Mouse (Mus musculus) ES-E14 (cell line): ENCODE measurements around the gene Ilvbl. TPM values are rescaled to one million over a fixed set of nuclear protein-coding genes. Genes with fewer than 3 reads are reported as not detected.

Experiments used
- DNase-seq: peaks from one replicate; pipeline ENCODE4 v3.0.0-alpha.2; 2013; ENCODE audit warnings: low read depth, low spot score
- H3K27ac ChIP-seq: 2 replicates; pipeline ENCODE4 v1.5.1; 2012; ENCODE audit warnings: low read depth, mild to moderate bottlenecking, low read length, moderate library complexity, mixed read lengths; ENCODE audit not compliant: poor library complexity, insufficient read depth, severe bottlenecking
- H3K36me3 ChIP-seq: 2 replicates; pipeline ENCODE4 v1.6.1; 2012; ENCODE audit warnings: mild to moderate bottlenecking, low read length, moderate library complexity, mixed read lengths; ENCODE audit not compliant: control insufficient read depth, poor library complexity, insufficient read depth, severe bottlenecking
- H3K4me1 ChIP-seq, 2 experiments: fragments of 150-350 bp in 1 of 2; sonication (generic) in 1 of 2; 2 replicates each; pipeline ENCODE4 v1.6.1; 2012; ENCODE audit warnings: low read length in 2 of 2, mild to moderate bottlenecking in 1 of 2, mixed read lengths in 1 of 2; ENCODE audit not compliant: control insufficient read depth in 2 of 2, insufficient read depth in 2 of 2, poor library complexity in 1 of 2
- H3K4me3 ChIP-seq, 2 experiments: fragments of 150-350 bp in 1 of 2; sonication (generic) in 1 of 2; 2 replicates each; pipeline ENCODE4 v1.5.1; 2012; ENCODE audit warnings: low read length in 2 of 2, low read depth in 1 of 2, mild to moderate bottlenecking in 1 of 2, mixed read lengths in 1 of 2; ENCODE audit not compliant: insufficient read depth in 1 of 2, poor library complexity in 1 of 2, severe bottlenecking in 1 of 2
- H3K9ac ChIP-seq: 2 replicates; pipeline ENCODE4 v1.6.1; 2012; ENCODE audit warnings: low read depth, mild to moderate bottlenecking, low read length, mixed read lengths; ENCODE audit not compliant: poor library complexity, insufficient read depth, severe bottlenecking
- H3K9me3 ChIP-seq: fragments of 150-350 bp; sonication (generic); 2 replicates; pipeline ENCODE4 v1.6.1; 2012; ENCODE audit warnings: low read depth, mild to moderate bottlenecking, low read length; ENCODE audit not compliant: control insufficient read depth, insufficient read depth
- CHD2 ChIP-seq: IDR thresholded peaks from 2 replicates; pipeline ENCODE4 v1.6.1; 2014; ENCODE audit warnings: mild to moderate bottlenecking, low read depth, low read length, inconsistent platforms
- HCFC1 ChIP-seq: IDR thresholded peaks from 2 replicates; pipeline ENCODE4 v1.6.1; 2012; ENCODE audit warnings: low read length, inconsistent platforms, borderline replicate concordance; ENCODE audit not compliant: insufficient read depth
- MAFK ChIP-seq: IDR thresholded peaks from 2 replicates; pipeline ENCODE4 v1.6.1; 2014; ENCODE audit warnings: mild to moderate bottlenecking, low read depth, low read length, inconsistent platforms; ENCODE audit not compliant: insufficient read depth
- ZC3H11A ChIP-seq: IDR thresholded peaks from 2 replicates; pipeline ENCODE4 v1.6.1; 2012; ENCODE audit warnings: low read depth, mild to moderate bottlenecking, inconsistent platforms, low read length, borderline replicate concordance
- ZNF384 ChIP-seq: IDR thresholded peaks from 2 replicates; pipeline ENCODE4 v1.6.1; 2012; ENCODE audit warnings: low read depth, low read length, inconsistent platforms
- in situ Hi-C, 2 experiments: fragments of 600-800 bp; cut with MboI; formaldehyde crosslinking; loops; one replicate each; pipeline ENCODE4 v1.15.1; 2025; ENCODE audit warnings: low sequenced_read_pairs in 2 of 2, inconsistent platforms in 1 of 2; ENCODE audit not compliant: unreplicated experiment in 2 of 2
- total RNA-seq: library from RNA; depleted of rRNA; stranded (reverse); fragments of 300-350 nt; gene quantifications from 2 replicates; pipeline ENCODE4 v1.2.3, GENCODE M21; 2012

Ilvbl gene
- total RNA-seq, 1 experiment, result 25.5 TPM

- Histone ChIP-seq H3K9me3 (no peaks in the 10 kb centered on the region), H3K9ac (peak within 1 kb of the TSS; percentile 69), H3K4me3 (peak within 1 kb of the TSS; percentile 70 to 84), H3K27ac (no peak within 1 kb of the TSS), H3K4me1 (peaks cover 1 to 3% of the 10 kb centered on the region in 2 experiments; a peak in 1 of 4 replicates), H3K36me3 (no peaks in the 10 kb centered on the region; the same call in 1 of the 2 replicates)
- in situ Hi-C loops, result no loop called here
- DNase-seq, result no peak
- TF ChIP-seq CHD2 (no peak), MAFK (no peak), ZC3H11A (no peak), HCFC1 (peak; percentile 76; the same call in 1 of the 2 replicates), ZNF384 (peak; percentile 92)
Observed at GRCm38 (mm10) chr10:78591406-78592328, 17.5 kb downstream of the Ilvbl start, which contains the start of gene Syde1. Syde1 (minus strand) TSS chr10:78591964.

GRCm38 (mm10) chr10:78592856-78593379 is 18.8 kb downstream of the Ilvbl start:
- H3K9ac ChIP-seq, result no peak overlapping the region
- no peaks in the 10 kb centered on the region; the same call in 1 of the 2 replicates for H3K36me3 ChIP-seq
- peaks cover 1 to 3% of the 10 kb centered on the region in 2 experiments; a peak in 1 of 4 replicates for H3K4me1 ChIP-seq
- TF ChIP-seq ZC3H11A, result no peak
- TF ChIP-seq MAFK, result no peak
- TF ChIP-seq CHD2, result no peak
- TF ChIP-seq ZNF384, result no peak
- TF ChIP-seq HCFC1, result no peak
- H3K9me3 ChIP-seq, result no peaks in the 10 kb centered on the region
- in situ Hi-C loops, result no loop called here
- no peak overlapping the region for H3K27ac ChIP-seq
- H3K4me3 ChIP-seq, result no peak overlapping the region
- DNase-seq, result no peak

- no peak for DNase-seq
- H3K36me3 ChIP-seq, result no peaks in the 10 kb centered on the region
- peaks cover 1 to 3% of the 10 kb centered on the region in 2 experiments; a peak in 1 of 4 replicates for H3K4me1 ChIP-seq
- in situ Hi-C loops, result no loop called here
- no peak overlapping the region for H3K9ac ChIP-seq
- no peaks in the 10 kb centered on the region for H3K9me3 ChIP-seq
- no peak overlapping the region for H3K27ac ChIP-seq
- TF ChIP-seq MAFK, result no peak
- TF ChIP-seq HCFC1, result no peak
- no peak overlapping the region for H3K4me3 ChIP-seq
Observed at GRCm38 (mm10) chr10:78593736-78594135, 19.6 kb downstream of the Ilvbl start.

- no peaks in the 10 kb centered on the region for H3K36me3 ChIP-seq
- in situ Hi-C loops, result no loop called here
- no peak for TF ChIP-seq ZC3H11A
- no peak for TF ChIP-seq ZNF384
- no peak for TF ChIP-seq MAFK
- TF ChIP-seq CHD2, result no peak
- TF ChIP-seq HCFC1, result no peak
- H3K4me3 ChIP-seq, result no peak overlapping the region
- DNase-seq, result no peak
- H3K27ac ChIP-seq, result no peak overlapping the region
- peaks cover 1 to 3% of the 10 kb centered on the region in 2 experiments; a peak in 1 of 4 replicates for H3K4me1 ChIP-seq
- H3K9ac ChIP-seq, result no peak overlapping the region
- no peaks in the 10 kb centered on the region for H3K9me3 ChIP-seq
Observed at GRCm38 (mm10) chr10:78594157-78594556, 20.0 kb downstream of the Ilvbl start.
